Mouse (Mus musculus) megakaryocyte, embryonic 14.5 days (primary cell): Measurements from ENCODE around the gene Ifna16. TPM values are rescaled to one million over a fixed set of nuclear protein-coding genes. Genes with fewer than 3 reads are reported as not detected.

ENCODE experiments used
- H3K27me3 ChIP-seq: replicated peaks from 2 replicates; pipeline ENCODE3; 2012; ENCODE audit warnings: inconsistent platforms
- H3K36me3 ChIP-seq: replicated peaks from 2 replicates; pipeline ENCODE3; 2012; ENCODE audit warnings: low read length, inconsistent platforms, mixed read lengths
- H3K4me1 ChIP-seq: 2 replicates; pipeline ENCODE4 v1.6.1; 2012; ENCODE audit warnings: inconsistent platforms
- H3K4me3 ChIP-seq: replicated peaks from 2 replicates; pipeline ENCODE3; 2012; ENCODE audit warnings: moderate library complexity, mild to moderate bottlenecking, inconsistent platforms
- H3K9me3 ChIP-seq: 2 replicates; pipeline ENCODE4 v1.6.1; 2012; ENCODE audit warnings: inconsistent platforms
- FLI1 ChIP-seq: IDR thresholded peaks from 2 replicates; pipeline ENCODE4 v1.6.1; 2012; ENCODE audit warnings: low read length, inconsistent platforms, mixed read lengths
- GATA1 ChIP-seq: IDR thresholded peaks from 3 replicates; pipeline ENCODE4 v1.6.1; 2012; ENCODE audit warnings: mixed read lengths, low read length, inconsistent platforms, borderline replicate concordance
- polyA plus RNA-seq: library from polyadenylated mRNA; stranded (reverse); fragments of >175 nt; gene quantifications from 2 replicates; pipeline ENCODE4 v1.2.3, GENCODE M21; 2012; ENCODE audit warnings: low replicate concordance; ENCODE audit not compliant: insufficient read depth

Gene Ifna16
- not detected in 2 replicates for polyA plus RNA-seq

DNA sequence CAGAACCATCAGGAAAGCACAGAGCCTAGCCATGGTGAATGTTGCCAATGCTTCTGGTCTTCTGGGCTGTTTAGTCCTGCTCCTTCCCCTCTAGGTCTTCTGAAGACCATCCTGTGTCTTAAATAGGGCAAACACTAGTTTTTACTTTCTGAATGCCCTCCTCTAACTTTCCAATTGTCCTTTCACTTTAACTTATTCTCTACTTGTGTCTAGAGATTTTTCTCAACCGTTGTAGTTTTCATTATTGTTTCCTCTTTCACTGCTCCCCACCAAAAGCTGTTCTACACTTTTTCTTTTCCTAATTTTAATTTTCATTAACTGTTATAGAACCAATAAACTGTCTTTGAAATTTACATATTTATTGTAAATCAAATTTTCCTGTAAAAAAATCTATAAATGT, at the start of gene Ifna16:
Gene Ifna16 (minus strand): TSS at position 101 of the 400 bp plus-strand sequence.
- TF ChIP-seq GATA1 (no peak), FLI1 (no peak)
- H3K4me1 ChIP-seq: peaks cover 14% of the 10 kb centered on the region
- peaks cover 2% of the 10 kb centered on the region for H3K27me3 ChIP-seq
- no peaks in the 10 kb centered on the region for H3K36me3 ChIP-seq
- no peaks in the 10 kb centered on the region for H3K9me3 ChIP-seq
- H3K4me3 ChIP-seq: no peak within 1 kb of the TSS

DNA sequence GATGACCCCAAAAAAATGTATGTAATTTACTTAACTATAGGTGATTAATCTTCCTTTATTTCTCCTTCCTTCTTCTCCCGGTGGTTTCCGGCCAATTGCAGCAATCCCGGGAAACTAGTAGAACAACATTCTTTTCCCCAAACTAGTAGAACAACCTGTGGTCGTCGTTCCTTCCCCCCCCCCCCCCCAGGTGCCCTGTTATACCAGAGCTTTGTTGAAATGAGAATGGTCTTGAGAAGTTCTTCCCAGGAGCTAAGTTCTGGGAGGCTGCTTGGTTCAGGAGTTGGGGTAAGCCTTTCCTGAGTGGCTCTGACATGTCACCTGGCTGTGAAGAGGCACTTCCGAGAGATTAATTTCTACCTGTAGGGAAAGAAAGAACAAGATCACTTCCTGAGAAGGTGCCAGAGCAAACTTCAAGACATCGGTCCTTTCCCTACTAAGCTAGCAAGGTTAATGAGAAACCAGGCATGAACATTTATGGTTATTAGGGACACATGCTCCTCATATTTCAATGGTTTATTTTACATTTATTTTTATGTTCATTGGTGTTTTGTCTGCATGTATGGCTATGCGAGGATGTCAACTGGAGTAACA, 46.9 kb upstream of the Ifna16 start:
- H3K36me3 ChIP-seq: peaks cover 19% of the 10 kb centered on the region
- H3K4me1 ChIP-seq: peaks cover 45% of the 10 kb centered on the region
- H3K4me3 ChIP-seq: no peak overlapping the region
- TF ChIP-seq GATA1: no peak
- no peak for TF ChIP-seq FLI1
- no peaks in the 10 kb centered on the region for H3K27me3 ChIP-seq
- no peaks in the 10 kb centered on the region for H3K9me3 ChIP-seq

GRCm38 (mm10) chr4:88721791-88722721, 45.3 kb upstream of the Ifna16 start, which contains the start of the genes Gm26566 and Klhl9:
TSS of gene Gm26566 (plus strand) at chr4:88721805.
TSS of gene Klhl9 (minus strand) at chr4:88722465.
- Histone ChIP-seq H3K27me3 (no peaks in the 10 kb centered on the region), H3K4me3 (peak within 1 kb of the TSS; percentile 99), H3K36me3 (peaks cover 32% of the 10 kb centered on the region), H3K9me3 (no peaks in the 10 kb centered on the region), H3K4me1 (peaks cover 42% of the 10 kb centered on the region)
- TF ChIP-seq GATA1 (no peak), FLI1 (no peak)

DNA sequence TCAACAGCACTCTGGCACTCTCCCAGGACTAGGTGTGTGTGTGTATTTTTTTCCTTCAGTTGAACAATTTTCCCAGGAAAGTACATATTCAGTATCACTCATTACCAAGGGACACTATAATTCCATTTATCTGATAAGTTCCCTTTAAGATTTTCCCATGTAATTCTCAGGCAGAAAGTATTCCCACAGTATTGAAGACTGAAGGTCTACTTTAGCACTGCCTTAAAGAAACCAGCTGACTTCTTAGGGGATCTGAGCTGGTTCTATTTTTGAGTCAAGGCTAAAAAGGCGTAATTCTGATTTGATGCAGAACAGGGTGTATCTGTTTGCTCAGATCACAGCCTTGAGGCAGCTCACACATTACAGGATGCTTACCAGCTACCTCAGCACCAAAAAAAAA, 42.0 kb upstream of the Ifna16 start:
- Histone ChIP-seq H3K4me1 (peaks cover 48% of the 10 kb centered on the region), H3K27me3 (no peaks in the 10 kb centered on the region), H3K4me3 (peak overlapping the region; percentile 89), H3K9me3 (no peaks in the 10 kb centered on the region), H3K36me3 (peaks cover 56% of the 10 kb centered on the region)
- TF ChIP-seq GATA1: no peak
- no peak for TF ChIP-seq FLI1

DNA sequence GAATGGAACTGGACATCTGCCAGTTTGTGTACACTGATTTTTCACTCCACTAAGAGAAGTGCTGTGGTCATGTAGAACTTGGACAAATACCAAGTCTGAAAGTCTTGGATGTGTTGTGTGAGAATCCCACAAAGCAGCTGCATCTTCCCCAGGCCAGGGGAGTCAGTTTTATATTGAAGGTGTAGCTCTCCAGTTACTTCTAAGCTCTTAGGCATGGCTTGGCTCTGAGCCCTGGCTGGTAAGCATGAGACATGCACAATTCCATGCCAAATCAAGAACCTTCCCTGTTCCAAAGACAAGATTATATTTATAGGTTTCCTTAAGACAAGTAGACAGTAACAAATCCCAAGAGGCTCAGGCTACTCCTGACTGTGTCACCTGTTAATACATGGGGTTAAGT, 38.3 kb upstream of the Ifna16 start:
- no peaks in the 10 kb centered on the region for H3K9me3 ChIP-seq
- H3K27me3 ChIP-seq: no peaks in the 10 kb centered on the region
- peaks cover 40% of the 10 kb centered on the region for H3K4me1 ChIP-seq
- H3K36me3 ChIP-seq: peaks cover 63% of the 10 kb centered on the region
- TF ChIP-seq GATA1 (no peak), FLI1 (no peak)
- H3K4me3 ChIP-seq: no peak overlapping the region

DNA sequence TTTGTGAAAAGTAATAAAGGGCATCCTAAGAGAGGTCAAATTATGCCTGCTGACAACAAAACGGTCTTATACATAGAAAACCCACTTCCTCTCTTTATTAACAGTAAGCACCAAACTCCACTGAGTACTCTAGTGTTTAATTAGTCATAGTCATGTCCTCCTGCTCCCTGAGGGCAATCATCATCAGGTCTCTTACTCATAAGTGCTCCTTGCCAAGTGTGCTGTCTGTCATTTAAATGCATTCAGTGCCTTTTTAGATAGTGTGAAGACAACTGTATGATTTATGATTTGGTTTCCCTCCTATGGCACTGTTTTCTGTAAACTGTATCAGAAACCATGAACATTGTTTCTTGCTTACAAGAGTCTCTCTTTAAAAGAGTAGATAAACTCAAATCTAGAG, 37.6 kb upstream of the Ifna16 start:
- Histone ChIP-seq H3K36me3 (peaks cover 66% of the 10 kb centered on the region), H3K4me3 (no peak overlapping the region), H3K9me3 (peaks cover 4% of the 10 kb centered on the region; the same call in 1 of the 2 replicates), H3K4me1 (peaks cover 42% of the 10 kb centered on the region), H3K27me3 (no peaks in the 10 kb centered on the region)
- TF ChIP-seq GATA1: no peak
- no peak for TF ChIP-seq FLI1

- no peak overlapping the region for H3K4me3 ChIP-seq
- peaks cover 31% of the 10 kb centered on the region for H3K36me3 ChIP-seq
- peaks cover 23% of the 10 kb centered on the region for H3K4me1 ChIP-seq
- H3K9me3 ChIP-seq: peaks cover 10% of the 10 kb centered on the region; the same call in 1 of the 2 replicates
- no peak for TF ChIP-seq FLI1
- no peak for TF ChIP-seq GATA1
- H3K27me3 ChIP-seq: no peaks in the 10 kb centered on the region
Observed at GRCm38 (mm10) chr4:88707128-88707826, 30.6 kb upstream of the Ifna16 start.

DNA sequence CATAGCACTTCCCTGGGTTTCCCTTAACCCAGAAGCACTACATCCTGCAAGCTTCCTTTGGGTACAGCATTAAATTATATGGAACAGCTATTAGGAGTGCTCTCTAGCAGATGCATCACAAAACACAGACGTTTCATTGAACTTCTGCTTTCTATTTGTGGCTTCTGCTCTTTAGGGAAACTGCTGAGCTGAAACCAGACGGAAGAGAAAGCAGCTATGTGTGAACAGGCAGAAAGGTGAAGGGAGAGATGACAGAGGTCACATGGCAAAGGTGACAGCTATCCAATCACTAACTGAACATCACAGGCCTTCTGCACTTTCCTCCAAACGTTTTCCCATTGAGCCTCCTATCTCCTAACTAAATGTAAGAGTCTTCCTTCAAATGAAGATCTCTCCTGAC, 29.2 kb upstream of the Ifna16 start:
- H3K4me3 ChIP-seq: peak overlapping the region; percentile 34
- TF ChIP-seq GATA1: no peak
- TF ChIP-seq FLI1: no peak

DNA sequence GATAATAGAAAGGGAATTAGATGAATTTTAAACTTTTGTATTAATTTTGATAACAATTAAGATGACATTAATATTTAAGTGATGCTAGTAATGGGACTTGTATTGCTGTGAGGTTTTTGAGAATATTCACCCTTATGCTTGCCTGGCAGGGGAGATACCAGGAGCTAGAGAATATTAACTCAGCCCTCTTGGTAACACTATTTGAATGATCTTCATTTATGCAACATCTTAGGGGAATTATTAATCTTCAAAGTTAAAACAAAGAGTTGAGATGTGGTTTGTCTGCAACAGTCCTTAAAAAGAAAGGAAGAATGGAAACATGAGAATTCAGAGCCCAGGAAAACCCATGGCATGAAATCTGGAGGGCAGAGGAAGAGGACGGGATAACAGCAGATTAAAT, 22.6 kb upstream of the Ifna16 start:
- peaks cover 70% of the 10 kb centered on the region for H3K4me1 ChIP-seq
- no peak overlapping the region for H3K4me3 ChIP-seq
- no peaks in the 10 kb centered on the region for H3K9me3 ChIP-seq
- H3K36me3 ChIP-seq: no peaks in the 10 kb centered on the region
- no peaks in the 10 kb centered on the region for H3K27me3 ChIP-seq
- TF ChIP-seq FLI1 (no peak), GATA1 (no peak)

More for the DNA sequence above, 29.2 kb upstream of the Ifna16 start:
- H3K9me3 ChIP-seq: peaks cover 10% of the 10 kb centered on the region; the same call in 1 of the 2 replicates
- no peaks in the 10 kb centered on the region for H3K27me3 ChIP-seq
- peaks cover 25% of the 10 kb centered on the region for H3K36me3 ChIP-seq
- H3K4me1 ChIP-seq: peaks cover 36% of the 10 kb centered on the region
